30 mouse cellular contexts compared by ENCODE assay signal in the genomic region with DNA sequence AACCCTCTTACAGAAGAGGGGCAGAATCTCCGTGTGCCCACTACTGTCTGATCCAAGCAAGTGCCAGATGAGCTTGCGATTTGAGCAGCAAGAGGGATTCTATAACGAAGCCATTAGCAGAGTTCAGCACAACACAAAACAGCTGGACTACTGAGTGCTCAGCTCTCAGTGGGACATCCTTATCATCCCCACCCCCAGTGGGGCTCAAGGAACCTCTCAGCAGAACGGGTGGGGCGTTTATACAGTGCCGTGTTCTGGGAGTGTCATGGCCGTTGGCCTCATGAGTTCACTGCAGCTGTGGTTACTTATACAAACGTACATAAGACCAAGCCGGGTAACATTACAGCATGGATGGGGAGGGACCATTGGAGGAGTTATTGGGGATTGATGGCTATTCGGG. TPM values are rescaled to one million over a fixed set of nuclear protein-coding genes. Genes with fewer than 3 reads are reported as not detected.
DNase-seq lines count a peak whose midpoint lies in the region; ATAC-seq and TF ChIP-seq lines count a peak whose summit lies in the region.
"Had no signal": no experiment of that assay in that cellular context is flagged by ENCODE, and none has a peak within 500 bp of the region (broad histone marks: within the 10 kb centered on the region; RNA-seq: fewer than 3 reads in every experiment).

No protein-coding gene starts in this region.

- H3K4me1 ChIP-seq in liver, postnatal 0 days (ENCODE audit: insufficient read depth), result peaks cover 9% of the 10 kb centered on the region
- H3K4me1 ChIP-seq in intestine, postnatal 0 days (replicated peaks; ENCODE audit: control insufficient read depth, insufficient read depth, low read length), result 0 out of 2 replicates have a peak, but pooled peaks cover 6% of the 10 kb centered on the region
- peaks cover 43% of the 10 kb centered on the region for H3K4me1 ChIP-seq in liver, embryonic 15.5 days (replicated peaks)

- no peaks in the 10 kb centered on the region for H3K36me3 ChIP-seq in liver, postnatal 0 days (replicated peaks; ENCODE audit: insufficient read depth, low read length)
- no peaks in the 10 kb centered on the region; the same call in 1 of the 2 replicates for H3K36me3 ChIP-seq in intestine, postnatal 0 days (ENCODE audit: control insufficient read depth, insufficient read depth)
- no peaks in the 10 kb centered on the region for H3K36me3 ChIP-seq in liver, embryonic 15.5 days (replicated peaks)
- H3K36me3 ChIP-seq: embryonic facial prominence, embryonic 10.5 days; embryonic facial prominence, embryonic 15.5 days; heart, embryonic 10.5 days; heart, embryonic 15.5 days; hindbrain, embryonic 13.5 days; lung, embryonic 15.5 days; midbrain, embryonic 10.5 days; neural tube, embryonic 12.5 days had no signal

- H3K27me3 ChIP-seq in liver, postnatal 0 days (ENCODE audit: insufficient read depth, low read length), result no peaks in the 10 kb centered on the region
- H3K27me3 ChIP-seq in intestine, postnatal 0 days (replicated peaks; ENCODE audit: control insufficient read depth, insufficient read depth, low read length), result no peaks in the 10 kb centered on the region
- H3K27me3 ChIP-seq in liver, embryonic 15.5 days, result peaks cover 4% of the 10 kb centered on the region; the same call in 1 of the 2 replicates
- H3K27me3 ChIP-seq: embryonic facial prominence, embryonic 15.5 days; heart, embryonic 15.5 days; lung, embryonic 15.5 days; neural tube, embryonic 12.5 days had no signal

- TF ChIP-seq EP300 in liver, postnatal 0 days (IDR thresholded peaks at IDR 0.05; ENCODE audit: low read depth), result no peak

- no peak overlapping the region for H3K4me2 ChIP-seq in liver, postnatal 0 days (ENCODE audit: low read depth, low read length)
- no peak overlapping the region; the same call in 1 of the 2 replicates for H3K4me2 ChIP-seq in intestine, postnatal 0 days (replicated peaks; ENCODE audit: low read depth)
- H3K4me2 ChIP-seq in liver, embryonic 15.5 days, result peak overlapping the region; percentile 14; the same call in 1 of the 2 replicates
- H3K4me2 ChIP-seq: embryonic facial prominence, embryonic 15.5 days; heart, embryonic 15.5 days; hindbrain, embryonic 13.5 days; lung, embryonic 15.5 days; neural tube, embryonic 12.5 days had no signal

- intact Hi-C loops in heart, postnatal 25 days (cut with DNase I), result loop anchor here (2.0 to 5.0 kb wide), 3 partner anchors 45 to 76 kb away; partner anchors contain the start of genes Gtse1 and Trmu

- ATAC-seq in liver, postnatal 0 days, result no peak
- ATAC-seq in intestine, postnatal 0 days, result peak; percentile 50
- no peak for ATAC-seq in liver, embryonic 15.5 days (ENCODE audit: insufficient read depth)
- ATAC-seq: CD4-positive, CD25-positive, alpha-beta regulatory T cell, adult 4 months; forebrain, embryonic 14.5 days; midbrain, embryonic 16.5 days had no signal

- DNase-seq in liver, result peak; percentile 52
- DNase-seq in liver, postnatal 0 days, result no peak
- no peak for DNase-seq in layer of hippocampus, adult 11-12 months (ENCODE audit: low spot score)
- no peak for DNase-seq in frontal cortex, postnatal 10 days (ENCODE audit: low spot score in 2 of 2)
- DNase-seq in heart, postnatal 25 days (ENCODE audit: low spot score), result no peak
- DNase-seq: adrenal gland, postnatal 14 days; cerebellum, adult 18-20 months; cerebellum, postnatal 14 days; gastrocnemius, postnatal 25 days; heart, adult 11 months; heart, postnatal 36 days; kidney, adult 2 months; kidney, postnatal 4 days; layer of hippocampus, adult 9-11 months; thymus, postnatal 4 days had no signal

- H3K4me3 ChIP-seq in liver, postnatal 0 days (ENCODE audit: low read depth, low read length), result no peak overlapping the region
- H3K4me3 ChIP-seq in intestine, postnatal 0 days (ENCODE audit: low read depth, low read length), result no peak overlapping the region
- no peak overlapping the region for H3K4me3 ChIP-seq in liver, embryonic 15.5 days (replicated peaks)
- H3K4me3 ChIP-seq: embryonic facial prominence, embryonic 10.5 days; embryonic facial prominence, embryonic 15.5 days; heart, embryonic 10.5 days; heart, embryonic 15.5 days; hindbrain, embryonic 13.5 days; lung, embryonic 15.5 days; midbrain, embryonic 10.5 days; myocyte; neural tube, embryonic 12.5 days had no signal

- H3K27ac ChIP-seq in liver, postnatal 0 days (ENCODE audit: low read depth), result no peak overlapping the region
- no peak overlapping the region; the same call in 1 of the 2 replicates for H3K27ac ChIP-seq in intestine, postnatal 0 days (ENCODE audit: low read depth, low read length)
- H3K27ac ChIP-seq in liver, embryonic 15.5 days (replicated peaks), result no peak overlapping the region
- H3K27ac ChIP-seq: embryonic facial prominence, embryonic 10.5 days; embryonic facial prominence, embryonic 15.5 days; heart, embryonic 10.5 days; heart, embryonic 15.5 days; hindbrain, embryonic 13.5 days; kidney, postnatal 0 days; lung, embryonic 15.5 days; midbrain, embryonic 10.5 days; neural tube, embryonic 12.5 days had no signal

- no peak overlapping the region for H3K9ac ChIP-seq in liver, postnatal 0 days (replicated peaks)
- H3K9ac ChIP-seq in intestine, postnatal 0 days (ENCODE audit: low read depth, low read length), result no peak overlapping the region
- no peak overlapping the region for H3K9ac ChIP-seq in liver, embryonic 15.5 days
- H3K9ac ChIP-seq: embryonic facial prominence, embryonic 15.5 days; heart, embryonic 15.5 days; hindbrain, embryonic 13.5 days; lung, embryonic 15.5 days; neural tube, embryonic 12.5 days had no signal

- WGBS in liver, postnatal 0 days (ENCODE audit: insufficient replicate concordance), result 59% methylated on average over 10 of the region's 10 CpGs
- WGBS in intestine, postnatal 0 days, result 36% methylated on average over 10 of the region's 10 CpGs
- 40% methylated on average over 10 of the region's 10 CpGs for WGBS in liver, embryonic 15.5 days (ENCODE audit: insufficient replicate concordance)

- no peak for TF ChIP-seq CTCF in liver, postnatal 0 days (IDR thresholded peaks at IDR 0.05; ENCODE audit: low read depth)
- TF ChIP-seq CTCF in intestine, postnatal 0 days (IDR thresholded peaks at IDR 0.05; ENCODE audit: low read depth), result no peak

- H3K9me3 ChIP-seq in liver, postnatal 0 days (ENCODE audit: low read length), result peaks cover 4% of the 10 kb centered on the region
- 0 out of 2 replicates have a peak, but pooled peaks cover 3% of the 10 kb centered on the region for H3K9me3 ChIP-seq in intestine, postnatal 0 days (ENCODE audit: control insufficient read depth)
- peaks cover 3% of the 10 kb centered on the region; the same call in 1 of the 2 replicates for H3K9me3 ChIP-seq in liver, embryonic 15.5 days (replicated peaks)
- H3K9me3 ChIP-seq: heart, embryonic 10.5 days; heart, embryonic 15.5 days; lung, embryonic 15.5 days had no signal

RNA-seq across cellular contexts. Expression of gene Cdpf1, which starts 1.9 kb away (rescaled TPM):
- polyA plus RNA-seq in liver, postnatal 0 days (2015; fragmentation: Nextera tagmentation; extraction: Ambion mirVana), result 12.9 and 14.1 TPM in 2 replicates
- 48.6 and 49.9 TPM in 2 replicates for polyA plus RNA-seq in intestine, postnatal 0 days (2015; fragmentation: Nextera tagmentation; extraction: Ambion mirVana)
- 20.9 and 21.8 TPM in 2 replicates for polyA plus RNA-seq in liver, embryonic 15.5 days (2015; fragmentation: Nextera tagmentation; extraction: Ambion mirVana)
- total RNA-seq in heart, postnatal 25 days (2021), result 10 to 100 TPM; 29.6 to 31.8 TPM

RNA-seq across cellular contexts. Expression of gene Pkdrej, which starts 8.1 kb away (rescaled TPM):
- polyA plus RNA-seq in liver, postnatal 0 days (2015; fragmentation: Nextera tagmentation; extraction: Ambion mirVana), result 0.02 TPM in 1 of 2 replicates, not detected in the other
- polyA plus RNA-seq in intestine, postnatal 0 days (2015; fragmentation: Nextera tagmentation; extraction: Ambion mirVana), result 0.07 and 0.12 TPM in 2 replicates
- 0.08 and 0.09 TPM in 2 replicates for polyA plus RNA-seq in liver, embryonic 15.5 days (2015; fragmentation: Nextera tagmentation; extraction: Ambion mirVana)
- 1 to 10 TPM; 2.6 to 2.7 TPM for total RNA-seq in heart, postnatal 25 days (2021)
- polyA plus RNA-seq: CD4-positive, CD25-positive, alpha-beta regulatory T cell, adult 4 months; midbrain, embryonic 10.5 days; midbrain, embryonic 16.5 days; myocyte had no signal

RNA-seq across cellular contexts. Expression of gene Ttc38, which starts 18.7 kb away (rescaled TPM):
- polyA plus RNA-seq in liver, postnatal 0 days (2015; fragmentation: Nextera tagmentation; extraction: Ambion mirVana), result 16.2 and 17.6 TPM in 2 replicates
- polyA plus RNA-seq in intestine, postnatal 0 days (2015; fragmentation: Nextera tagmentation; extraction: Ambion mirVana), result 8.6 and 10.4 TPM in 2 replicates
- polyA plus RNA-seq in liver, embryonic 15.5 days (2015; fragmentation: Nextera tagmentation; extraction: Ambion mirVana), result 8.6 and 9.8 TPM in 2 replicates
- total RNA-seq in heart, postnatal 25 days (2021), result 10 to 100 TPM; 14.8 to 16.5 TPM

RNA-seq across cellular contexts. Expression of gene Gtse1, which starts 46.1 kb away (rescaled TPM):
- 8.2 and 8.9 TPM in 2 replicates for polyA plus RNA-seq in liver, postnatal 0 days (2015; fragmentation: Nextera tagmentation; extraction: Ambion mirVana)
- 4.2 and 4.6 TPM in 2 replicates for polyA plus RNA-seq in intestine, postnatal 0 days (2015; fragmentation: Nextera tagmentation; extraction: Ambion mirVana)
- 24.2 and 25.0 TPM in 2 replicates for polyA plus RNA-seq in liver, embryonic 15.5 days (2015; fragmentation: Nextera tagmentation; extraction: Ambion mirVana)
- under 1 TPM; 0.34 to 0.39 TPM for total RNA-seq in heart, postnatal 25 days (2021)
